Mouse (Mus musculus): Measurements from ENCODE around the gene Vmn2r98.
"Not testable (repeated sequence)": the region's sequence is repeated elsewhere in the genome, so short reads cannot be mapped to it uniquely, and the experiment has no call there.

The Vmn2r98 gene

GRCm38 (mm10) chr17:19053160-19053559 lies at the start of gene Vmn2r98:
Gene Vmn2r98, plus strand, starts transcription at chr17:19053460.
- not testable (repeated sequence) for DNase-seq (ENCODE audit: low spot score)

DNA sequence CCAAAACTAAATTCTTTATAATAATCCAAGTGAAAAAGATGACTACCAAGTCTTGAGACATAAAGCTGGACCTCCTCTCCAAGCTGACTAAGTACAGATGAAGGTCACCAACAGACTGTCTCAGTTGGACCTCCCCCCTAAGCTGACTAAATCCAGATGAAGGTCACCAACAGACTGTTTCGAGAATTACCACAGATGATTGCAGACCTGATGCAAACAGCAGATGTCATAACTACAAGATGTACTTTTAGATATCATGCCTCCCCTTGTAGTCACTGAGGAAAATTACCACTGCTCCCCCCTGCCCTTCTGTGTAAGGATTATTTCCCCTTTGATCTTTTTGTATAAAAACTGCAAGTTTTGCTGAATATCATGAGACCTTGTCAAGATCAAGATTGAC lies 21.8 kb upstream of the Vmn2r98 start:
- not testable (repeated sequence) for DNase-seq (ENCODE audit: low spot score)

DNA sequence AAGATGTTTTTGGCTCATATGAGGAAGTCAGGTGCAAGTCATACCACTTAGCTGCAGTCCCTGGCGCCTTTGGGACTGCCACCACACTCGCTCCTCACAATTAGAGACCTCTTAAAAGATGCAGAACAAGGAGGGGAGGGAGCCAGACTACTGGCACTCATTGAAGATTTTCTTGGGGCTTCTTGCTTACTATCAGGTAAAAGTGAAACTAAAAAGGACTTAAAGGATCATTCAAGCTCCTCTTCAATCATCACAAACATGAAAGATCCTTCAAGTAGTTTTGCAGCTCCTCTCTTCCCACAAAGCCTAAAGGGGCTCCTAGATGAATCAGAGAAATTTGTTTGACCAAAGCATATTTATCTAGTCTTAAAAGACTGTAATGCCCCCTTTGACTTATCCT lies 21.3 kb upstream of the Vmn2r98 start:
- no peak for DNase-seq (ENCODE audit: low spot score)

DNA sequence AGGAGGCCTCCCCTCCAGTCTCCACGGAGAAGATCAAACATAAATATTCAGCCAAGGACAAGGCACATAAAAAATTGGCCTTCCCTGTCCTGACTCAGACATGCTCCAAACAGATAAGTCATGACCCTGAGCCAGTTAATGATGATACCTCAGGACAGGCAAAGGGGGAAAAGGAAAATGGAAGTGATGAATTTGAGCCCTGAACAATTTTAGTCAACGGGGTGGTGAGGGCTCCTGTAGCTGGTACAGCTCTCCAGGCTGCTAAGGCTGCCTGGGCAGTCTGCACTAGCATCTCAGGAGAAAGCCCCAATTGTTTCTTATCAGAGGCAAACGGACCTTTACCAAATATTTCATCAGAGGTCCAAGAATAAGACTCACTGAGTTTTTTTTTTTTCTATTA lies 20.5 kb upstream of the Vmn2r98 start:
- no peak for DNase-seq (ENCODE audit: low spot score)

Data from adipocyte (in vitro differentiated cells).